Mouse (Mus musculus) kidney, adult 2 months (tissue): ENCODE data around the gene Rnf183.

ENCODE experiments used
- CTCF ChIP-seq: fragments of 200-500 bp; conservative IDR thresholded peaks from 2 replicates; pipeline ENCODE4 v1.5.1; 2011; ENCODE audit warnings: low read depth, mild to moderate bottlenecking, control low read depth, low read length, moderate library complexity, mixed read lengths; ENCODE audit not compliant: insufficient read depth, insufficient read length
- POLR2A ChIP-seq: fragments of 200-500 bp; IDR thresholded peaks from one replicate; pipeline ENCODE4 v1.6.1; 2011; ENCODE audit warnings: low read depth, low read length, control low read depth

GRCm38 (mm10) chr4:62459081-62459480 lies 24.0 kb upstream of the Rnf183 start:
- TF ChIP-seq CTCF, result no peak
- TF ChIP-seq POLR2A, result no peak
